Mouse (Mus musculus) forebrain, postnatal 0 days (tissue): ENCODE data around the gene Cyp4a32. TPM values are rescaled to one million over a fixed set of nuclear protein-coding genes. Genes with fewer than 3 reads are reported as not detected.
"Not testable (repeated sequence)": the region's sequence is repeated elsewhere in the genome, so short reads cannot be mapped to it uniquely, and the experiment has no call there.

ENCODE experiments used
- ATAC-seq: fragments of 200-750 bp; cut with Nextera tagmentation; 2 replicates; pipeline ENCODE4 v1.8.0; 2017; ENCODE audit warnings: mild to moderate bottlenecking, moderate library complexity
- DNase-seq: peaks from one replicate; pipeline ENCODE4 v3.0.0-alpha.2; 2015
- H3K27ac ChIP-seq: fragments of 300-500 bp; sonication (generic); 2 replicates; pipeline ENCODE4 v1.5.1; 2014; ENCODE audit warnings: low read depth, mild to moderate bottlenecking, antibody characterized with exemption, low read length, moderate library complexity, mixed read lengths
- H3K27me3 ChIP-seq: fragments of 300-500 bp; sonication (generic); 2 replicates; pipeline ENCODE4 v1.6.1; 2014; ENCODE audit warnings: mild to moderate bottlenecking, low read length, mixed read lengths; ENCODE audit not compliant: insufficient read depth
- H3K36me3 ChIP-seq: fragments of 300-500 bp; sonication (generic); 2 replicates; pipeline ENCODE4 v1.6.1; 2014; ENCODE audit warnings: mild to moderate bottlenecking, moderate library complexity; ENCODE audit not compliant: insufficient read depth
- H3K4me1 ChIP-seq: fragments of 300-500 bp; sonication (generic); 2 replicates; pipeline ENCODE4 v1.6.1; 2014; ENCODE audit warnings: antibody characterized with exemption; ENCODE audit not compliant: insufficient read depth
- H3K4me2 ChIP-seq: fragments of 300-500 bp; sonication (generic); 2 replicates; pipeline ENCODE4 v1.6.1; 2014; ENCODE audit warnings: low read depth, mild to moderate bottlenecking, moderate library complexity
- H3K4me3 ChIP-seq: fragments of 300-500 bp; sonication (generic); 2 replicates; pipeline ENCODE4 v1.5.1; 2014; ENCODE audit warnings: low read depth, low read length, mixed read lengths
- H3K9ac ChIP-seq: fragments of 300-500 bp; sonication (generic); 2 replicates; pipeline ENCODE4 v1.6.1; 2014; ENCODE audit warnings: mild to moderate bottlenecking
- H3K9me3 ChIP-seq: fragments of 300-500 bp; sonication (generic); 2 replicates; pipeline ENCODE4 v1.6.1; 2016; ENCODE audit warnings: low read length
- CTCF ChIP-seq: sonication (generic); IDR thresholded peaks from 2 replicates; pipeline ENCODE4 v1.5.1; 2016; ENCODE audit warnings: antibody characterized with exemption, control low read depth, low read depth
- WGBS: fragments of 180-500 bp; shearing (Covaris S2); extraction: QIAGEN DNeasy Blood & Tissue Kit; methylation state at CpG from one replicate; pipeline ENCODE4 v1.1.7; 2014; 5-methylcytosine and 5-hydroxymethylcytosine counted together
- polyA plus RNA-seq: library from polyadenylated mRNA; unstranded; fragments of >200 nt; fragmentation: Nextera tagmentation; extraction: Ambion mirVana; gene quantifications from 2 replicates; pipeline ENCODE4 v1.2.1, GENCODE M21; 2015
- total RNA-seq: library from RNA; depleted of rRNA; stranded (reverse); fragments of >200 nt; gene quantifications from 2 replicates; pipeline ENCODE4 v1.2.3, GENCODE M21; 2014; rRNA removed

Gene Cyp4a32
- total RNA-seq, result not detected in 2 replicates
- not detected in 2 replicates for polyA plus RNA-seq

- not testable (repeated sequence) for DNase-seq, H3K9me3 ChIP-seq, H3K27me3 ChIP-seq, H3K36me3 ChIP-seq, ATAC-seq, H3K4me2 ChIP-seq, H3K9ac ChIP-seq, H3K4me1 ChIP-seq, H3K4me3 ChIP-seq, H3K27ac ChIP-seq
- 92% methylated on average over 8 of the region's 8 CpGs for WGBS
These were observed at the start of gene Cyp4a32 for GRCm38 (mm10) chr4:115600611-115601010. Cyp4a32 (plus strand) TSS chr4:115600969.

GRCm38 (mm10) chr4:115552726-115553125 is 48.0 kb upstream of the Cyp4a32 start:
- DNase-seq (no peak), ATAC-seq (no peak)
- Histone ChIP-seq H3K4me1 (no peaks in the 10 kb centered on the region), H3K27ac (no peak overlapping the region), H3K27me3 (no peaks in the 10 kb centered on the region), H3K4me2 (no peak overlapping the region), H3K9ac (no peak overlapping the region), H3K36me3 (no peaks in the 10 kb centered on the region), H3K9me3 (no peaks in the 10 kb centered on the region), H3K4me3 (no peak overlapping the region)
- no peak for TF ChIP-seq CTCF
- WGBS, result 88% methylated on average over 3 of the region's 3 CpGs

- ATAC-seq, result no peak
These were observed 45.3 kb upstream of the Cyp4a32 start for GRCm38 (mm10) chr4:115555513-115555912.

GRCm38 (mm10) chr4:115557861-115558561 is 42.8 kb upstream of the Cyp4a32 start:
- Histone ChIP-seq H3K27me3 (no peaks in the 10 kb centered on the region), H3K9ac (no peak overlapping the region), H3K27ac (no peak overlapping the region), H3K4me1 (no peaks in the 10 kb centered on the region), H3K9me3 (no peaks in the 10 kb centered on the region), H3K4me3 (no peak overlapping the region), H3K36me3 (no peaks in the 10 kb centered on the region), H3K4me2 (no peak overlapping the region)
- ATAC-seq (no peak), DNase-seq (no peak)
- TF ChIP-seq CTCF, result no peak
- WGBS, result 54% methylated on average over 4 of the region's 4 CpGs

More at GRCm38 (mm10) chr4:115555513-115555912, 45.3 kb upstream of the Cyp4a32 start:
- TF ChIP-seq CTCF, result no peak
- no peak for DNase-seq
- no peak overlapping the region for H3K9ac ChIP-seq
- H3K4me1 ChIP-seq, result no peaks in the 10 kb centered on the region
- H3K27me3 ChIP-seq, result no peaks in the 10 kb centered on the region
- 50% methylated on average over 2 of the region's 2 CpGs for WGBS
- no peaks in the 10 kb centered on the region for H3K36me3 ChIP-seq
- no peak overlapping the region for H3K4me2 ChIP-seq
- H3K27ac ChIP-seq, result no peak overlapping the region
- H3K9me3 ChIP-seq, result no peaks in the 10 kb centered on the region
- no peak overlapping the region for H3K4me3 ChIP-seq

GRCm38 (mm10) chr4:115561236-115561635 is 39.5 kb upstream of the Cyp4a32 start:
- H3K4me2 ChIP-seq, H3K4me3 ChIP-seq, DNase-seq, H3K27me3 ChIP-seq, H3K9ac ChIP-seq, H3K36me3 ChIP-seq, ATAC-seq, H3K27ac ChIP-seq, H3K4me1 ChIP-seq, H3K9me3 ChIP-seq: not testable (repeated sequence)
- WGBS, result 52% methylated on average over 5 of the region's 5 CpGs

GRCm38 (mm10) chr4:115563401-115563800 is 37.4 kb upstream of the Cyp4a32 start, which contains the start of gene Cyp4a31:
Cyp4a31 (plus strand) TSS chr4:115563649.
- Histone ChIP-seq H3K4me2 (no peak within 1 kb of the TSS), H3K9me3 (no peaks in the 10 kb centered on the region), H3K27ac (no peak within 1 kb of the TSS), H3K4me1 (no peaks in the 10 kb centered on the region), H3K36me3 (no peaks in the 10 kb centered on the region), H3K27me3 (no peaks in the 10 kb centered on the region), H3K9ac (no peak within 1 kb of the TSS), H3K4me3 (no peak within 1 kb of the TSS)
- WGBS, result 83% methylated on average over 3 of the region's 3 CpGs
- DNase-seq (no peak), ATAC-seq (no peak)
- TF ChIP-seq CTCF, result no peak

- not testable (repeated sequence) for H3K4me2 ChIP-seq, H3K27me3 ChIP-seq, H3K4me1 ChIP-seq, DNase-seq, H3K36me3 ChIP-seq, ATAC-seq, H3K9ac ChIP-seq, H3K4me3 ChIP-seq, H3K27ac ChIP-seq, H3K9me3 ChIP-seq
- 79% methylated on average over 6 of the region's 6 CpGs for WGBS
These were observed 36.1 kb upstream of the Cyp4a32 start for GRCm38 (mm10) chr4:115564469-115565225.
